Mouse (Mus musculus) ES-CJ7 (cell line): ENCODE data around the gene Mon2.

ENCODE experiments used
- DNase-seq: peaks from one replicate; pipeline ENCODE4 v3.0.0; 2011; ENCODE audit warnings: low read depth, low spot score

Gene Mon2

DNA sequence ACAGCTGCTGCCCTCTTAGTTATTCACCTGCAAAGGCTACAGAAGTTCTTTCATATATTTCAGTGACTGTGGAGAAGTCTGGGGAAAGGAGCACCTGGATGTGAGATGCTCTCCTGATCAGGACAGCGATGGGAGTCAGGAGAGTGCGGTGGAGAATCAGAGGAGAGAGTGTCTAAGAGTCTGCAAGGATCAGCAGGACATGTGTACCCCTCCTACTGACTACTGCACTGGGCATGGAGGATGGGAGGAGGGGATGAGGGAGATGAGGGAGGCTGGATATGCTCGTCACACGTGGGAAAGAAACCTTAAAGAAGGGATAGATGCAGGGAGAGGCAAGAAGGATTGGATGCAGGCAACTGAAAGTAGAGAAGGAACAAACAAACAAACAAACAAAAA, 112.1 kb downstream of the Mon2 start:
- no peak for DNase-seq

DNA sequence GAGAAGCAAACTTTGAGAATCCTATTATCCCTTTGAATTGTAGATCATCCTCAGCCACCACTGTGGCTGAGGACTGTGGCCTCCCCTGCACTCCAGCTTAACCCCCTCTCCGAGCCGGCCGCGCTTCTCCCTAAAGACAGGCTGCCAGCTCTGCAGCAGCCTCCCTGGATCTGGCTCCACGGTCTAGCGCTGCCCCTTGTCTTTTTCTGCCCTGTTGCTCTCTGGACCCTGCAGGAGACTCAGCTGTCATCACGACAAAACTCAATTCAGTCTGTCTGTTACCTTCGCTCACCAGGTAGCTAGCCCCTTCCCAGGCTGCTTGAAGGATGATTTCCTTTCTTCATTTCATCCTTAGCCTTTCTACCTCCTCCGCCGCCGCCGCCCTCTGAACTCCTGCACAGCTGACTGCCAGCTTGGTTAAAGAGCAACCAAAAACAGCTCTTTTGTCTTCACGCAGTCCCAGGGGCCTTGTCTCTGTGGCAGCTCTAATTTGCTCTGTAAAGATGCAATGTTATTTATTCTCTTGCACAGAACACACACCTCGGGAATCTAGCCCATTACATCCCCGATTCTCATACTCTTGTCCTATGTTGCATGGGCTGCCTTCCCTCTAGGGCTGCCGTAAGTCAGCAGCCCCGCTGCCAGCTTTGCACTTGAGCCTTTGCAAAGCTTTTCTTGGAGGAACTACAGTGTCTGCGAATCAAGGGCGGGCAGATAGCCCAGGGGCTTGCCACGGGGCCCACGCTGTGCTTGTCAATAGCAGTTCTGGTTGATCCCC, 112.7 kb downstream of the Mon2 start:
- DNase-seq = no peak

DNA sequence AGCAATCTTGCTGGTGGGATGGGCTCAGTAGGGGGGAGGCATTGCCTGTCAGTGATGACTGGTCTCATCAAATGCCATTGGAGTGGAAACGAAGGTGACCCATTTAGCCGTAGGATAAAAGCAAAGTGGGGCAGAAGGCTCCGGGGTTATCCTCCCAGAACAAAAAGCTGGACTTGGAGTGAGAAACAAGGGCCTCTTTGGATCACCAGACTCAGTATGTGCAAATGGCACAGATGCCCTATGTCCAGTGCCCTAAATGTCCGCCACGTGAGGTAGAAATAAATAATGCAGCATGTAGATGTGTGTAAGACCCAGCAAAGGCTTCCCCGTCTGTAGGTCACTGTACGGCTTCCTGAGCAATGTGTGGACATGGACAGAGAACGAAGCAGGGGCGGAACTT, 113.7 kb downstream of the Mon2 start:
- DNase-seq = no peak

DNA sequence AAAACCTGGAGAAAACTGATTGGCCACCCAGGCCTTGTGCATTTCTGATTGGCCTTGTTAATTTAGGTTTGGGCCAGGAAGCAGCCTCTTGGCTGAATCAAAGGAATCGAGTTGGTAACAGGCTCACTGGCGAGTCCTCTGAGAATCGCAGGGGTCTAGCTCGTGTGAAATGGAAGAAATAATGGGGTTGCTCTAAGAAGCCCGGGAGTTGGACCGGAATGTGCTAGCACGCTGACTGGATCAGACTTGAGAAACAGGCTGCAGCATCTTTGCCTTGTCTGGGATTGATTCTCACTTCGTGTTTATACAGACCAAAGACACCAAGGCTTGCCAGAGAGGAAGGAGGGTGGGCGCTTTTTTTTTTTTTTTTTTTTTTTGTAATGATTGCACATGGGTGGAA, 114.8 kb downstream of the Mon2 start:
- DNase-seq = no peak

DNA sequence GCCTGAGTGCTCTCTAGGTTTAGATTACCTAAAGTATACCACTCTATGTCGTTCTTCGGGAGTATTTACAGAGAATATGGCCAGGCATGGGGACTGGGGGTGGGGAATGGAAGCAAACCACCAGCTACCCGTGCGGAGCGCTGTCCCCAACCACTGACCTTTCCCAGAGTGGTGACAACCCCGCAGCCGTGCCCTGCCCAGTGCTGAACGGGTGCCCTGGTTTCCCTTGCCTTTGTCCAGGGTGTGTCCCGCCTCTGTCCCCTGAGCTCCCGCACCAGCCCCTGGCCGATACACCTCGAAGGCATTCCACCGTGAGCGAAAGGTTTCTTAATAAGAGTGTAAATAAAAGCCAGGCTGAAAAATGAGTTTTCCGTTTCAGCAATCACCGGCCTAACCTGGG, 115.6 kb downstream of the Mon2 start:
- DNase-seq = no peak

DNA sequence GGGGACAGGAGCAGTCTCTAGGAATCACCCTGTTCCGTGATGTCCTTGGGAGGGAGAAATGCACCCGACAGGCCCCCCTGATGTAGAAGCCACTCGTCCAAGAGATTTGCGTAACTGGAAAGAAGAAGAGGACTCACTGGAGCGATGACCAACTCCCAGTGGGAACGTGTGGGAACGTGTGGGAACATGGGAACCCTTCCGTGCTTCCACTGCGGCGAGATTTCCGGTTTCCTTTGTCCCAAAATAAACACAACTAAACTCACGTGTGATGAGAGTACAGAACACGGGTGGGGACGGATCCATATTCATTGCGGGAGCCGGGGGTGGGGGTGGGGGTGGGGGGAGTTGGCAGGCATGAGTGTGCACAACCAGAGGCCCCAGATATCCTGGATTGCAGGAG, 116.1 kb downstream of the Mon2 start:
- no peak for DNase-seq

DNA sequence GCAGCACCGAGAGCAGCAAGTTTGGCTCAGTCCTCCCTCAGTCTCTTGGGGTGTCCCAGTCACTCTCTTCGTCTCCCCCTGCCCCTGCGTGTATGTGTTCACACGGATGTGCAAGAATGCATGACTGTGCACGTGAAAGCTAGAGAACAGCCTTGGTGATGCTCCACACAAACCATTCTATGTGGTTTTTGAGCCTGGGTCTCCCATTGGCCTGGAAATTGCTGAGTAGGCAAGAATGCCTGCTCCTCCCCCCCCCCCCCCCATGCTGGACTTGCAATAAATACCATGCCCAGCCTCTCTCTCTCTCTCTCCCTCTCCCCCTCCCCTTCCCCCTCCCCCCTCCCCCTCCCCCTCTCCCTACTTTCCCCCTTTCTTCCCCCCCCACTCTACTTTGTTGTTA, 117.6 kb downstream of the Mon2 start:
- no peak for DNase-seq

DNA sequence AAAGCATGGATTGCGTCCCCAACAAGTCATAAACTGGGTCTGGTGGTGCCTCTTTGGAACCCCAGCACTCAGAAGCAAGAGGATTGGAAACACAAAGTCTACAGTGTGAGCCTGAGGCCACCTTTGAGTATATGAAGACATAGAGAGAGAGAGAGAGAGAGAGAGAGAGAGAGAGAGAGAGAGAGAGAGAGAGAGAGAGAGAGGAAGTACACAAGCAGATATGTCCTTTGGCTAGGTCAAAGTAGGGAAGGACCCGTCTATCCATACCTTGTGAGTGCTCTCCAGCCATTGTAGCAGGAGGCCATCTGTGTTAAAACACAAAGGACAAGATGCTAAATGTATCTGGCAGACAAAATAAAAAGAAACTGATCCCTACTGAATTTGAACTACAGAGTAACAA, 118.4 kb downstream of the Mon2 start:
- DNase-seq = no peak

DNA sequence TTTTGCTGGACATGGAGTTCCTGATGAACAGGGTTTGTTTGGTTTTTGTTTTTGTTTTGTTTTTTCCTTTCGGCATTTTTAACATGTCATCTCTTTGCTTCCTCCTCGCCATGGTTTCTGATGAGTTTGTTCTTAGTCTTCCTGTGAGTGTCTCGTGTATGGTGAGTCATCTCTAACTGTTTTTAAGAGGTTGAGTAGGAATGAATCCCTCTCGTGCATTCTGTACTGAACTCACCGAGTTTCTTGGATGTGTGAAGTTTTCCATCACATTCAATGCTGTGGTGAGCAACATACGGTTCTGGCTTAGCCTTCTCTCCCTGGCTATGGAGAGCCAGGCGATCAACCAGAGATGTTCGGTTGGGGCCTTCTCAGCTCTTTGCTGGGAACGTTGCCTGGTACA, 122.7 kb downstream of the Mon2 start:
- DNase-seq = no peak

DNA sequence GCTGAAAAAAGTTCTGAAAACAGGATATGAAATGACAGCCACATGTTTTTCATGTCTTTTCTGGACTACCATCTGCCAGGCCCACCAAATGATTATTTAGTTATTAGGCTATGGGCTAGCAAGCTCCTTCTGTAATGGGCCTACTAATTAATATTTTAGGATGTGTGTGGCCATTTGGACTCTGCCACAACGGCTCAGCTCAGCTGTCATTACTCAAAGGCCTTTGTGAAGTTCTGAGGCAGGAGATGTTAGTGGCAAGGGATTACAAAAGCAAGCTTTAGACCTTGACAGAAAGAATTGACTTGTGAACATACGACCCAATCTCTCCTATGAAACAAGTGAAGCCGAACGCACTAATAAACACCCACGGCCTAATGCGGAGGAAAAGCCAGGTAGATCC, 125.3 kb downstream of the Mon2 start:
- no peak for DNase-seq

DNA sequence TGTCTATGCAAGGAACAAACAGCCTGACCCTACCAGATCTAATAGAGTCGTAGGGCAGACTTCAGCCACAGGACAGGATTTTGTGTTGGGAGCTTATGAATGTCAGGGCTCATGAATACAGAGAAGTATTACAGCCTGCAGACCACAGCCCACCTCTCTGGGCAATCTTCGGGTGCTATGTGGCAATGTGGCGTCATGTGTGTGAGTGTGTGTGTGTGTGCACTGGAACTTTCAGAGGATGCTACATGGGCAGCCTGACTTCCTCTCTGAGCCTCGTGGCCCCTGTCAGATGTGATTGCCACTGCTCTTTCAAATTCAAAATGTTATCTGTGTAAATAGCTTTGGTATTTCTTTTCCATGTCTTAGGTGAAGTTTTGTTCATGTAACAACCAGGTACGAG, 131.4 kb downstream of the Mon2 start:
- DNase-seq = no peak

DNA sequence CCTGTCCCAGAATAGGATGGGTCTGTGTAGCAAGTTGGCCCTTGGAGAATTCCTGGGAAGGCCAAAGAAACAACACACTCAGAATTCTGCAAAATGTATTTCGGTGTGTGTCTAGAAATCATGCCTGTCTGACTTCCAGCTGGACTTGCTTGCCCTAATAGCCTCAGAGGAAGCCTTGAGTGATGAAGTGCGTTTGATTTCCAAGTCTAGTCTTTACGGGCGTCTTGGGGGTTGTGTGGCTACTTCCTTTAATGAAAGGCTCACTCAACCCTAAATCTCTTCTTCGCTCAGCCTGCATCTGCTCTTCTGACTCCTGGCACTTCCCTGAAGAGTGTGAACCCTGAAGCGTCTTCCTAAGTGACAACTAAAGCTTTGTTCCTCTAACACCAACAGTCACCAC, 132.5 kb downstream of the Mon2 start:
- no peak for DNase-seq

DNA sequence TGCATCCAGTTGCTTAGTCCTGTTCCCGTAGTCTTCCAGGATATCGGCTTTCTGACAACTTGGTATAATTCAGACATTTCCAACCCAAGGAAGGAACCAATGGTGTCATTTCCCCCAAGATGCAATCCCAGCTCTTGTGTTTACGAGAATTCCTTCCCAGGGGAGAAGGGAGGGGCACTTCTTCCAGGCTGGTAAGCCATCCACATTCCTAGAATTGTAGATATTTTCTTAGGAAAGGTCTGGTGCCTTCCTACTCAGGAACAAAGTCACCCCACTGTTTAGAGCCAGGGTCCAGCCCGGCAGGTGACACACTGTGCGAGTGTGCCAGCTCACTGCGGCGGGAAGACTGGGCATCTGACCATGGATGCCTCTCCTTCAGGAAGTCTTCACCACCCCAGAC, 133.5 kb downstream of the Mon2 start:
- no peak for DNase-seq
